Mouse (Mus musculus) MEL (cell line): ENCODE measurements around the gene Mybphl.

Source experiments
- BHLHE40 ChIP-seq: IDR thresholded peaks from 2 replicates; pipeline ENCODE4 v1.6.1; 2012; ENCODE audit warnings: low read depth, mild to moderate bottlenecking, inconsistent platforms, low read length, improper control_type of control experiment, borderline replicate concordance
- CTCF ChIP-seq, 3 experiments: IDR thresholded peaks in 2 of 3; conservative IDR thresholded peaks in 1 of 3; 2 replicates each; pipeline ENCODE4 v1.5.1; 2011 to 2012; ENCODE audit warnings: low read length in 3 of 3, low read depth in 2 of 3, mild to moderate bottlenecking in 2 of 3, improper control_type of control experiment in 1 of 3, inconsistent platforms in 1 of 3, mixed read lengths in 1 of 3, moderate library complexity in 1 of 3; ENCODE audit not compliant: control insufficient read depth in 1 of 3, insufficient read depth in 1 of 3, poor library complexity in 1 of 3, severe bottlenecking in 1 of 3
- EP300 ChIP-seq, 2 experiments: IDR thresholded peaks; 2 replicates each; pipeline ENCODE4 v1.6.1; 2011; ENCODE audit warnings: improper control_type of control experiment in 2 of 2, low read length in 2 of 2, low read depth in 1 of 2, mild to moderate bottlenecking in 1 of 2
- GATA1 ChIP-seq: IDR thresholded peaks from 2 replicates; pipeline ENCODE4 v1.6.1; 2011; ENCODE audit warnings: low read depth, low read length, improper control_type of control experiment
- POLR2A ChIP-seq, 2 experiments: IDR thresholded peaks; 2 replicates each; pipeline ENCODE4 v1.6.1; 2011 to 2012; ENCODE audit warnings: low read length in 2 of 2, mild to moderate bottlenecking in 2 of 2, control low read depth in 1 of 2, improper control_type of control experiment in 1 of 2, low read depth in 1 of 2, moderate library complexity in 1 of 2; ENCODE audit not compliant: control insufficient read depth in 1 of 2, insufficient read depth in 1 of 2, poor library complexity in 1 of 2
- POLR2AphosphoS5 ChIP-seq: IDR thresholded peaks from 2 replicates; pipeline ENCODE4 v1.6.1; 2012; ENCODE audit warnings: low read depth, borderline replicate concordance, mild to moderate bottlenecking, inconsistent platforms, low read length, moderate library complexity, mixed read lengths
- TBP ChIP-seq: IDR thresholded peaks from 2 replicates; pipeline ENCODE4 v1.8.0; 2011; ENCODE audit warnings: low read depth, low read length, improper control_type of control experiment
- TCF12 ChIP-seq: IDR thresholded peaks from 2 replicates; pipeline ENCODE4 v1.6.1; 2014; ENCODE audit warnings: low read depth, mild to moderate bottlenecking, inconsistent platforms, low read length, improper control_type of control experiment, moderate library complexity
- UBTF ChIP-seq: IDR thresholded peaks from 2 replicates; pipeline ENCODE4 v1.6.1; 2012; ENCODE audit warnings: low read depth, mild to moderate bottlenecking, inconsistent platforms, low read length, improper control_type of control experiment, moderate library complexity, borderline replicate concordance; ENCODE audit not compliant: insufficient read depth
- USF1 ChIP-seq: IDR thresholded peaks from 2 replicates; pipeline ENCODE4 v1.6.1; 2014; ENCODE audit warnings: low read depth, mild to moderate bottlenecking, inconsistent platforms, low read length, improper control_type of control experiment, moderate library complexity

- no peak for TF ChIP-seq CTCF (IDR thresholded peaks at IDR 0.05 in 2 of 3, conservative IDR thresholded peaks at IDR 0.05 in 1 of 3; ENCODE audit: control insufficient read depth in 1 of 3, insufficient read depth in 1 of 3, low read depth in 2 of 3, low read length in 3 of 3, poor library complexity in 1 of 3, severe bottlenecking in 1 of 3)
- no peak for TF ChIP-seq POLR2AphosphoS5
- TF ChIP-seq USF1: no peak
- TF ChIP-seq BHLHE40: no peak
- no peak for TF ChIP-seq UBTF
- no peak for TF ChIP-seq GATA1
- TF ChIP-seq EP300 (IDR thresholded peaks at IDR 0.05; ENCODE audit: low read depth in 1 of 2, low read length in 2 of 2): no peak
- TF ChIP-seq POLR2A (IDR thresholded peaks at IDR 0.05; ENCODE audit: control insufficient read depth in 1 of 2, insufficient read depth in 1 of 2, low read depth in 1 of 2, low read length in 2 of 2, poor library complexity in 1 of 2): peak in 1 of 2 experiments; percentile 17; a peak in 1 of 4 replicates
- no peak for TF ChIP-seq TCF12
- TF ChIP-seq TBP: no peak
Observed at GRCm38 (mm10) chr3:108425624-108426018, 60.9 kb downstream of the Mybphl start.
